Mouse (Mus musculus) kidney, adult 2 months (tissue): ENCODE data around the gene Trpc3. TPM values are rescaled to one million over a fixed set of nuclear protein-coding genes. Genes with fewer than 3 reads are reported as not detected.

Source experiments
- DNase-seq: peaks from one replicate; pipeline ENCODE4 v3.0.0; 2021
- H3K27ac ChIP-seq: fragments of 200-500 bp; 2 replicates; pipeline ENCODE4 v1.5.1; 2012; ENCODE audit warnings: low read depth, low read length, control low read depth, inconsistent platforms; ENCODE audit not compliant: insufficient read depth
- H3K27me3 ChIP-seq: fragments of 200-500 bp; replicated peaks from 2 replicates; pipeline ENCODE4 v1.6.1; 2012; ENCODE audit warnings: mild to moderate bottlenecking, moderate library complexity, low read length, inconsistent platforms; ENCODE audit not compliant: control insufficient read depth, insufficient read depth
- H3K36me3 ChIP-seq: fragments of 200-500 bp; 2 replicates; pipeline ENCODE4 v1.6.1; 2012; ENCODE audit warnings: mild to moderate bottlenecking, moderate library complexity, low read length, inconsistent platforms; ENCODE audit not compliant: control insufficient read depth, insufficient read depth
- H3K4me1 ChIP-seq: fragments of 200-500 bp; 2 replicates; pipeline ENCODE4 v1.6.1; 2011; ENCODE audit warnings: low read length; ENCODE audit not compliant: control insufficient read depth, insufficient read depth
- H3K4me3 ChIP-seq: fragments of 200-500 bp; 2 replicates; pipeline ENCODE4 v1.5.1; 2011; ENCODE audit warnings: mild to moderate bottlenecking, low read depth, low read length, control low read depth; ENCODE audit not compliant: insufficient read depth
- CTCF ChIP-seq: fragments of 200-500 bp; conservative IDR thresholded peaks from 2 replicates; pipeline ENCODE4 v1.5.1; 2011; ENCODE audit warnings: low read depth, mild to moderate bottlenecking, control low read depth, low read length, moderate library complexity, mixed read lengths; ENCODE audit not compliant: insufficient read depth, insufficient read length
- POLR2A ChIP-seq: fragments of 200-500 bp; IDR thresholded peaks from one replicate; pipeline ENCODE4 v1.6.1; 2011; ENCODE audit warnings: low read depth, low read length, control low read depth
- WGBS: fragments of 180-500 bp; shearing (Covaris S2); methylation state at CpG from one replicate; pipeline ENCODE4 v1.1.7; 2018; 5-methylcytosine and 5-hydroxymethylcytosine counted together
- polyA plus RNA-seq: library from polyadenylated mRNA; depleted of rRNA; stranded (reverse); fragments of >200 nt; gene quantifications from 2 replicates; pipeline ENCODE4 v1.2.3, GENCODE M21; 2012; rRNA removed

The Trpc3 gene
- polyA plus RNA-seq, 1 experiment: 1.8 TPM

- Histone ChIP-seq H3K27me3 (no peaks in the 10 kb centered on the region), H3K4me3 (no peak overlapping the region), H3K4me1 (no peaks in the 10 kb centered on the region), H3K27ac (no peak overlapping the region), H3K36me3 (peaks cover under 1% of the 10 kb centered on the region; the same call in 1 of the 2 replicates)
- TF ChIP-seq POLR2A (no peak), CTCF (no peak)
- no peak for DNase-seq
- 76% methylated on average over 3 of the region's 3 CpGs for WGBS
Measured at GRCm38 (mm10) chr3:36598811-36599210, 91.2 kb downstream of the Trpc3 start.

GRCm38 (mm10) chr3:36571827-36572378 lies 118.1 kb downstream of the Trpc3 start, which contains the start of gene Ccna2:
Gene Ccna2 (minus strand): TSS chr3:36572150.
- no peaks in the 10 kb centered on the region; the same call in 1 of the 2 replicates for H3K36me3 ChIP-seq
- peak within 1 kb of the TSS; percentile 10; the same call in 1 of the 2 replicates for H3K27ac ChIP-seq
- H3K4me1 ChIP-seq: peaks cover 5% of the 10 kb centered on the region; the same call in 1 of the 2 replicates
- under 1% methylated on average over 60 of the region's 60 CpGs for WGBS
- peak; percentile 99 for DNase-seq
- peak within 1 kb of the TSS; percentile 59 for H3K4me3 ChIP-seq
- peak; percentile 70 for TF ChIP-seq CTCF
- TF ChIP-seq POLR2A: no peak
- H3K27me3 ChIP-seq: no peaks in the 10 kb centered on the region

GRCm38 (mm10) chr3:36571361-36571826 lies 118.6 kb downstream of the Trpc3 start:
- H3K36me3 ChIP-seq: no peaks in the 10 kb centered on the region; the same call in 1 of the 2 replicates
- H3K4me1 ChIP-seq: peaks cover 5% of the 10 kb centered on the region; the same call in 1 of the 2 replicates
- no peak for TF ChIP-seq POLR2A
- TF ChIP-seq CTCF: no peak
- no peaks in the 10 kb centered on the region for H3K27me3 ChIP-seq
- DNase-seq: peak; percentile 10
- peak overlapping the region; percentile 59 for H3K4me3 ChIP-seq
- H3K27ac ChIP-seq: no peak overlapping the region
- WGBS: under 1% methylated on average over 46 of the region's 46 CpGs

Other genes starting within 250 kb of the Trpc3 start
- 300 and 316 TPM in 2 replicates for gene Anxa5, start 214.3 kb downstream of the Trpc3 start, polyA plus RNA-seq
- 0.58 and 0.80 TPM in 2 replicates for gene 1810062G17Rik, start 214.2 kb downstream of the Trpc3 start, polyA plus RNA-seq
- gene Gm11549, start 168.4 kb downstream of the Trpc3 start, polyA plus RNA-seq: not detected in 2 replicates
- 9.0 and 9.8 TPM in 2 replicates for gene Exosc9, start 137.6 kb downstream of the Trpc3 start, polyA plus RNA-seq
- gene Ccna2, start 118.0 kb downstream of the Trpc3 start, polyA plus RNA-seq: 1.6 and 1.7 TPM in 2 replicates
- 4.1 and 4.6 TPM in 2 replicates for gene Bbs7, start 76.7 kb downstream of the Trpc3 start, polyA plus RNA-seq
- 11.4 and 12.1 TPM in 2 replicates for gene 4932438A13Rik, start 172.9 kb upstream of the Trpc3 start, polyA plus RNA-seq